Mouse (Mus musculus): Measurements from ENCODE around the gene Zfp280d.

The Zfp280d gene

DNA sequence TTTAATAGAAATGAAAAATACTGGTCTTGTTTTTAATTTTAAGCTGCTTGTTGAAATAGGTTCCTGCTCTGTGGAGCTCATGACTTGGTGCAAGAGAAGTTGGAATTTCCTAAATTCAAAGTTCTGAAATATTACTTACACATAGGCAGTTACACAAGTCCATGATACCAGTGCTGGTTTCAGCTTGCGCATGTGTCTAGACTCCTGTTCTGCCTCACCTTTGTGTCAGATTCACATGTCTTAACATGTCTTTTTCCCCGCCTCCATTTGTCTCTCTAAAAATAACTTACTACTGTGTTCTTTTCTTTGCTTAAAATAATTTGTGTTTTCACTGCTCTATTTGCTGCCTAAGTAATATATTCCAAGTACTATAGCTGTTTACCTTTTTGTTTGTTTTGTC, 64.5 kb downstream of the Zfp280d start:
- in situ Hi-C loops (cut with MboI; ENCODE audit: low pct_unique_long_range_greater_than_20kb in 1 of 2, low sequenced_read_pairs in 2 of 2, unreplicated experiment in 1 of 2) = no loop called here

DNA sequence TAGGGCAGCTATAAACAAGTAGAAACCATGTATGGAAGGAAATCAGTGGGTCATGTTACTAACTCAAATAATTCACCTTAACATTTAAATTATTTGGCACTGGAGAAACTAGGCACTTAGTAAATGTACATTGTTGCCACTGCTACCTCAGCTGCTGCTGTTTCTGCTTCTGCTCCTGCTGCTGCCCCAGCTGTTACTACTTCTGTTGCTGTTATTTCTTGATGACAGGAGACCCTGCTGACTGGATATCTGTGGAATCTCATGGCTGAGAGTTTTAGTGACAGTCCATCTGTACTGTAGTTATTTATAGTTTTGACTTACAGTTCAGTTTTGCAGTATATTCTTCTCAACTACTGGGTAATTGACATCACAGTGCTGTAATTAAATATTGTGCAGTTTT, 69.2 kb downstream of the Zfp280d start:
- in situ Hi-C loops (cut with MboI; ENCODE audit: low pct_unique_long_range_greater_than_20kb in 1 of 2, low sequenced_read_pairs in 2 of 2, unreplicated experiment in 1 of 2) = no loop called here

DNA sequence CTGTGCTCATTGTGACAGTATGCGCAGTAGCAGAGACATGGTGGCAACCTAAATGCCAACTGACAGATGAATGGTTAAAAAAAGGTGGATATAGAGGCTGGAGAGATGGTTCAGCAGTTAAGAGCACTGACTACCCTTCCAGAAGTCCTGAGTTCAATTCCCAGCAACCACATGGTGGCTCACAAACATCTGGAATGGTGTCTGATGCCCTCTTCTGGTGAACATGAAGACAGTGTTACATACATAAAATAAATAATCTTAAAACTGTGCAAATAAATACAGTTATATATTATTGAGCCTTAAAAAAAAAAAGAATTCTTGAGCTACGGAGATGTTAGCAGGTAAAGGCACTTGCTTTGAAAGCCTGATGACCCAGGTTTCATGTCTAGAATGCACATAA, 97.7 kb downstream of the Zfp280d start:
- in situ Hi-C loops (cut with MboI; ENCODE audit: low pct_unique_long_range_greater_than_20kb in 1 of 2, low sequenced_read_pairs in 2 of 2, unreplicated experiment in 1 of 2) = no loop called here

DNA sequence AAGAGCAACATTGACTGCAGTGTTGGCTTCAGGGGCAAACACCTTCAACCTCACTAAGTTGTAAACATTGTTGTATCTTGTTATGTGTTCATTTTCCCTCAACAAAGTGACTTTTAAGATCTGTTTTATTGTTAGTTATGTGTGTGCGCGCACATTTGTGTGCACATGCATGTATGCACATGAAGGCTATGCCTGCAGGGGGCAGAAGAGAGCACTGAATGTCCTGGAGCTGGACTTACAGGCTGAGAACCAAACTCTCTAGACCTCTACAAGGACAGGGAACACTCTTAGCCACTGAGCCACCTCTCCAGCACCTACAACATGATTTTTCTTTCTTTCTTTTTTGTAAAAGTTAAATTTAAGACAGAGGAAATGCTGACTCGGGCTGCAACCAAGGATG, 99.4 kb downstream of the Zfp280d start:
- in situ Hi-C loops (cut with MboI; ENCODE audit: low pct_unique_long_range_greater_than_20kb in 1 of 2, low sequenced_read_pairs in 2 of 2, unreplicated experiment in 1 of 2) = no loop called here

DNA sequence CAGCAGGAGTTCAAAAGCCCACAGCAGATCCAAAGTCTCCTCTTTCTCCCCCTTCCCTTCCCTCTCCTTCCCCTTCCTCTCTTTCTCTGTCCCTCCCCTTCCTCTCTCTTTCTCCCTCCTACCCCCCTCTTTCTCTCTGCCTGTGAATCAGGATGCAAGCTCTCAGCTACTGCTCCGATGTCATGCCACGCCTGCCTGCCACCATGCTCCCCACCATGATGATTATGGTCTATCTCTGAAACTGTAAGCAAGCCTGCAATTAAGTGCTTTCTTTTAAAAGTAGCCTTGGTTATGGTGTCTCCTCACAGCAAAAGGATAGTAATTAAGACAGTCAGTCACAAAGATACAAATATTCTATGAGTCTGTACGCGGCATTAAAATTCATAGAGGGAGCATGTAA, 100.3 kb downstream of the Zfp280d start:
- in situ Hi-C loops (cut with MboI; ENCODE audit: low pct_unique_long_range_greater_than_20kb in 1 of 2, low sequenced_read_pairs in 2 of 2, unreplicated experiment in 1 of 2) = no loop called here

DNA sequence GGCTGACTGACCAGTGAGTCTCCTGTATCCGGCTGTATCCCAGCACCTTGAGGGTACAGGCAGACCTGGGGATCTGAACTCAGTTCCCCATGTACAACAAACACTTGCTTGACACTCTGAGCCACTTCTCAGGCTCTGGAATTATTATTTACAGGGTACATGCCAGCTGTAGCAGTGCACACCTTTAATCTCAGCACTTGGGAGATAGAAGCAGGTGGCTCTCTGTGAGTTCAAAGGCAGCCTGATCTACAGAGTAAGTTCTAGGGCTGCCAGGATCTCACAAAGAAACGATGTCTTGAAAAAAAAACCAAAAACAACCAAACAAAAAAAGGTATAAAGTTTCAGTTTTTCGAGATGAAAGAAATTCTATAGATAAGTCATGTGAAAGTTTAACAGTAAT, 101.0 kb downstream of the Zfp280d start:
- in situ Hi-C loops (cut with MboI; ENCODE audit: low pct_unique_long_range_greater_than_20kb in 1 of 2, low sequenced_read_pairs in 2 of 2, unreplicated experiment in 1 of 2) = no loop called here

DNA sequence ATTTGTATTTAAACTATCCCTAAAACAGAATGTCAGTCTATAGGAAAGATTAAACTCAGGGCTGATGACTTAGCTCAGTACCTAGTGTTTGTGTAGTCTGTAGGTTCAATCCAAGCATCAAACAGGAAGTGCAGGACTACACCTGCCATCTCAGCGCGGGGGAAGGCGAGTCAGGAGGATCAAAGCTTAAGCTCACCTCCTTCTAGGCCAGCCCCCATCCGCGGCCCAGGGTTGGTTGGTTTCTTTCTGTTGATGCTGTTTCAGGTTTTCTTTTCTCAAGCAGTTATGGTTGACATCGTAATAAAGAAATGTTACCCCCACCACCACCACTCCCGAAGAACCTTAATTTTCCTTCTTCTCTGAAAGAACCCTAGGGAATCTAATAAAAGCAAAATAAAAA, 111.1 kb downstream of the Zfp280d start:
- in situ Hi-C loops (cut with MboI; ENCODE audit: low pct_unique_long_range_greater_than_20kb in 1 of 2, low sequenced_read_pairs in 2 of 2, unreplicated experiment in 1 of 2) = no loop called here

DNA sequence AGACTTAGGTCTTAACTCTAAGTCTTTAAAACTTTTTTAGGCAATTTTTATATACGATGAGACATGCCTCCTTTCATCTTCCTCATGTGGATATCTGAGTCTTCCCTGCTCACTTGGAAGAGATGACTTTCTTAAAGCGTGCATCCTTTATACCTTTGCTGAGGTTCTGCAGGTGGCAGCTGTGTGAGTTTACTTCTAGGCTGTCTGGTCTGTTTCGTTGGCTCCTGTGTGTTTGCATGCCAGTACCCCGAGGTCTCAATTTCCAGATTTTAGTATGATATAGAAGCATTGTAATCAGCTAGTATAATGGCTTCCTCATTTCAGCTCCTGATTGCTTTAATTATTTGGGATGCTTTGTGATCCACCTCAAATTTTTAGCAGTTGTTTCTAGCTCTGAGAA, 114.3 kb downstream of the Zfp280d start:
- in situ Hi-C loops (cut with MboI; ENCODE audit: low pct_unique_long_range_greater_than_20kb in 1 of 2, low sequenced_read_pairs in 2 of 2, unreplicated experiment in 1 of 2) = no loop called here

DNA sequence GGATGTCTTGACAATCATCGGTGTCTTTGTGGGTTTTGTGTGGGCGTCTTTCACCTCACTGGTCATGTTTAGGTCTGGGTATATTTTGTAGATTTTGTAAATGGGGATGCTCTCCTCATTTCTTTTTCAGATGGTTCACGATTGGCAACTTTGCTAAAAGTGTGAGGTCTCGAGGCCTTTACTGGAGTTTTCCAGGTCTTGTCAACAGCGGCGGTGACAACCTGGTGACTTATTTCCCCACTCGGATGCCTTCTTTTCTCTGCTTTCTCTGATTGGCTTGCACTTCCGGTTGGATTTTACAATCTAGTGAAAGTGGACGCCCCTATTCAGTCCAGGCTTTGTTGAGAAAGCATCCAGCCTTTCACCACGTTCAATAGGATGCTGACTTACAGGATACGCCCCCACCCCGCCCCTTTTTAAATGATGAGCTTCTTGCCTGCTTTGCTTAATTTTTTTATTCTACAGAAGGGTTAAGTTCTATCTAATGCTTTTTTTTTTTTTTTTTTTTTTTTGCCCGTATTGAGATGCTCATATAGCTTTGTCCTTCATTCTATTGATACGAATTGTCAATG, 114.9 kb downstream of the Zfp280d start:
- in situ Hi-C loops (cut with MboI; ENCODE audit: low pct_unique_long_range_greater_than_20kb in 1 of 2, low sequenced_read_pairs in 2 of 2, unreplicated experiment in 1 of 2) = loop anchor here in 1 of 2 experiments (10.0 kb wide), 1 partner anchor 185 kb away; no protein-coding TSS in a partner anchor

DNA sequence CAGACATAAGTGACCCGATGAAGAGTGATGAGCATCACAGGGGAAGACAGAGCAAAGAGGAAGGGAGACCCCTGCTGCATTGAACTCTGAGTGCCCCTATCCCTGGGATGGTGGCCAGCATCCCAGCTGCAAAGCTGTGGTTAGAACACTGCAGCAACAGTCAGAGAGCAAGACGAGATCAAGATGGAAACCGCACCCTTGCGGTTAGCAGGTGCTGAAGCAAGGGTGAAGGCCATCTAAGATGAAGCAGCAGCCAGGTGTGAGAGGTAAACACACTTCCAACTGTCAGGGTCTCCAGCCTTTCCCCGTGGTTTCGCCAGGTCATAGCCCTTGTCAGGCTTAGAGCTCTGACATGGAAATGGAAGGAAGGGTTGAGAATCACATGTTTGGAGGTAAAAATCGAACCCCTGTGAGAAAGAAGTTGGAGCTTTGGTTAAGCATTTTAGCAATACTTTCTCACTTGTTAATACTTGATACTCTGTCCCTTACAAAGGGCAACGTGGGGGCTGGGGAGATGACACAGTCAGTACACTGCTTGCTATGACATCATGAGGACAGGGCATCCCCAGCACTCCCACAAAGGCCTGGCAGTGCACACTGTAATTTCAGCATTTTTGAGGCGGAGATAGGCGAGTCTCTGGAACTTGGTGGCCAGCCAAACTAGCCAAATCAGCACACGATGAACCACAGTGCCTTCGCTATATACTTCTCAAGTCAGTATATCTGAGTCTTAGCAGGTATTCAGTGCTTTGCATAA, 115.8 kb downstream of the Zfp280d start:
- in situ Hi-C loops (cut with MboI; ENCODE audit: low pct_unique_long_range_greater_than_20kb in 1 of 2, low sequenced_read_pairs in 2 of 2, unreplicated experiment in 1 of 2) = loop anchor here in 1 of 2 experiments (10.0 kb wide), 1 partner anchor 186 kb away; no protein-coding TSS in a partner anchor

DNA sequence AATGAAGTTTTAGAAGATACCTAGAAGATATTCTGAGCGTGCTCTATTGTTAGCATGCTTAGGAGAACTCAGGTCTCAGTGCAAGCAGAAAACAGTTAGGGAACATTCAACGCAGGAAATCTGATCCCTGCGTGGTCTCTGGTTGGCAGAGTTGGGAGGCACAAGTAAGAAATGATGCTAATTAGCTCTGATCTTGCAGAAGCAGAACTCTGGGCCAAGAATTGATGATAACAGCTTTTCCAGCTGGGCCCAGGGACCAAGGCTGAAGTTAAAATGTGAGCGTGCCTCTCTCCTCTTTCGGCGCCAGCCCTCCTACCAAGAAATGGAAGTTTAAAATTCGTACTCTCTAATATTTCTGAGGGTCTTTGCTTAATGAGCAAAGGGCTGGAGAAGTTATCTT, 118.0 kb downstream of the Zfp280d start:
- in situ Hi-C loops (cut with MboI; ENCODE audit: low pct_unique_long_range_greater_than_20kb in 1 of 2, low sequenced_read_pairs in 2 of 2, unreplicated experiment in 1 of 2) = loop anchor here in 1 of 2 experiments (10.0 kb wide), 1 partner anchor 188 kb away; no protein-coding TSS in a partner anchor

DNA sequence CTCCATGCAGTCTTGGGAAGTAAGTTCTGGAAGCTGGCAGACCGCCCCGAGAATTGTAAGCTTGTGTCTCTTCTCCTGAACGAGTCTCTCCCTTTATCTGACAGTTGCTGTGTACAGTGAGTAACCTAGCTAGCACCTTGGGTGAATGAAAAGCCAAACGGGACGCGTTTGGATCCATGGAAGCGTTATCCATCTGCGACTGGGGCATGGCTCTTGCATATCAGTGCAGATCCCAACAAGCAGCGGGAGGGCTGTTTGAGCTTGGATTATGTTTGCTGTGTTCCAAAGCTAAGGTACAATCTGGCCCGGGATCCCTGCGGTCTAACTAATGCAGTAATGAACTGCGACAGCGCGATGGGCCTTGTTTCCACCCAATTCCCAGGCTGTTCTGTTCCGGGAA, 118.6 kb downstream of the Zfp280d start:
- in situ Hi-C loops (cut with MboI; ENCODE audit: low pct_unique_long_range_greater_than_20kb in 1 of 2, low sequenced_read_pairs in 2 of 2, unreplicated experiment in 1 of 2) = loop anchor here in 1 of 2 experiments (10.0 kb wide), 1 partner anchor 188 kb away; no protein-coding TSS in a partner anchor

DNA sequence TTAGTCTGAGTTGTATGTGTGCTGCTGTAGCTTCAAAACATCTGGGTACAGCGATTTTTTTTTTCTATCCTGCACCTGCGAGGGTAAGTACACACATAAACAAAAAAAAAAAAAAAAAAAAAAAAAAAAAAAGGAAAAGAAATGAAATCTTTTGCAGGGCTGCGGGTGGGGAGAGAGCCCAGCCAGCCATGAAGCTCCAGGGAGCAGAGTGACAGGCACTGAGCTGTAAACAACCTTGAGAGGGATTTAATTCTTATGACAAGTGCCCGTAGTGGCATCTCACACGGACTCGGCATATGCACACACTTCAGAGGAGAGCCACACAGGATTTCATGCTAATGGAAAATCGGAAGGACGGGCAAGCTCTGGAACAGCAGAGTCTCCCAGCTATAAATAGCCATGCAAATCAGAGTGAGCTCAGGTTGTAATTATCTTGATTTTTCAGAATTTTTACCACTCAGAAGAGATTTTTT, 119.2 kb downstream of the Zfp280d start:
- in situ Hi-C loops (cut with MboI; ENCODE audit: low pct_unique_long_range_greater_than_20kb in 1 of 2, low sequenced_read_pairs in 2 of 2, unreplicated experiment in 1 of 2) = loop anchor here in 1 of 2 experiments (10.0 kb wide), 1 partner anchor 189 kb away; no protein-coding TSS in a partner anchor

DNA sequence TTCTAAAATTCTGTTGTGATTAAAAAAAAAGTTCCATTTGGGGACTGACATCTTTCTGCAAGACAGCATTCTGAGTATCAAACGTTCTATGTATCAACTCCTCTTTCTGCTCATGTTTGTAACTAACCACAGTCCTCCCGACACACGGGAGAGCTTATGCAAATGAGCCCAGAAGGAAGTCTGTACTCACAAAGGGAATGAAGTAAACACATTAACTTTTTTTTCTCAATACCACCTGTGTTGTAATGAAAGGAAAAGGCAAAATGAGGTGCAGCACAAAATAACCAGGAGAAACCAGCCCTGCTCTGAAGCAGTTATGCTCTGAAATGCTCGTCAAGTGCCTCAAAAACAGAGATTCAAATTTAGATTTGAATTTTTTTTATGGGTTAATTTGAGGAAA, 125.5 kb downstream of the Zfp280d start:
- in situ Hi-C loops (cut with MboI; ENCODE audit: low pct_unique_long_range_greater_than_20kb in 1 of 2, low sequenced_read_pairs in 2 of 2, unreplicated experiment in 1 of 2) = loop anchor here in 1 of 2 experiments (25.0 kb wide), 1 partner anchor 563 kb away; no protein-coding TSS in a partner anchor

DNA sequence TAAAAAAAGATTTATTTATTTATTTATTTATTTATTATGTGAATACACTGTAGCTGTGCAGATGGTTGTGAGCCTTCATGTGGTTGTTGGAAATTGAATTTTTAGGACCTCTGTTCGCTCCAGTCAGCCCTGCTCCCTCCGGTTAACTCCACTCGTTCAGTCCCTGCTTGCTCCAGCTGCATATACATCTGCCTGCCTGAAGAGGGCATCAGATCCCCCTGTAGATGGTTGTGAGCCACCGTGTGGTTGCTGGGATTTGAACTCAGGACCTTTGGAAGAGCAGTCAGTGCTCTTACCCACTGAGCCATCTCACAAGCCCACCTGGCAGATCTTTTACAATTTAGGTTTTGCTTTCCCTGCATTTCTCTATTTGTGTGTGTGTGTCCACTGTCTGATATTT, 127.1 kb downstream of the Zfp280d start:
- in situ Hi-C loops (cut with MboI; ENCODE audit: low pct_unique_long_range_greater_than_20kb in 1 of 2, low sequenced_read_pairs in 2 of 2, unreplicated experiment in 1 of 2) = loop anchor here in 1 of 2 experiments (25.0 kb wide), 1 partner anchor 564 kb away; no protein-coding TSS in a partner anchor

DNA sequence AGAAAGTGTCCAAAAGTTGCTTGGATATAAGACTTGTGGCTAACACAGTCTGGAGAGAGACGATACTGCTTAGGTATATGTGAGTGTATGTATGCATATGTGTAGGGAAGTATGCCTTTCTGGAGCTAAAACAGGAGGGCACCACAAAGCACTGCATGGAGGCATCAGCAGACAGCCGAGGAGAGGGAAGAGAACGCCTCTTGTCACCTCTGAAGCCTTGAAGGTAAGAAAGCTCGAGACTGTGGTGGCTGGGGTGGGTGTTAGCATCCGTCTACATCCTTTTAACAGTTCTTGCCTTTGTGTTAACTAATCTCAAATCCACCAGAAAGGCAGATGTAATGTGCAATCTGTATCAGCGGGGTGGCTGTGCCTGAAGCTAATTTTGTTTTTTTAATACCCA, 128.8 kb downstream of the Zfp280d start:
- in situ Hi-C loops (cut with MboI; ENCODE audit: low pct_unique_long_range_greater_than_20kb in 1 of 2, low sequenced_read_pairs in 2 of 2, unreplicated experiment in 1 of 2) = loop anchor here in 1 of 2 experiments (25.0 kb wide), 1 partner anchor 566 kb away; no protein-coding TSS in a partner anchor

DNA sequence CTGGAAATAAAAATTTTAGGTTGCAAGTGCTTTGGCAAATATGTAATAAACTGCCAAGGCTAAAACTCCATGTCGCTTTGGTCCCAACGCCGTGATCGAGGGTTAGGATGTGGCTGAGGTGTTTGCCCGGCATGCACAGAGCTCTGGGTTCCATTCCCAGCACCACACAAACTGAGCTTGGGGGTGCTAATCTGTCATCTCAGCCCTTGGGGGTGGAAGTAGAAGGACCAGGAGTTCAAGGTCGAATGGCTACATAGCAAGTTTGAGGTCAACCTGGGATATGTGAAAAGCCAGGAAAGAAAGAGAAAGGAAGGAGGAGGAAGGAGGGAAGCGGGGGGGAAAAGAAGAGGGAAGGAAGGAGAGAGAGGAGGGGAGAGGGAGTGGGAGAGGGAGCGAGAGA, 129.8 kb downstream of the Zfp280d start:
- in situ Hi-C loops (cut with MboI; ENCODE audit: low pct_unique_long_range_greater_than_20kb in 1 of 2, low sequenced_read_pairs in 2 of 2, unreplicated experiment in 1 of 2) = loop anchor here in 1 of 2 experiments (25.0 kb wide), 1 partner anchor 567 kb away; no protein-coding TSS in a partner anchor

DNA sequence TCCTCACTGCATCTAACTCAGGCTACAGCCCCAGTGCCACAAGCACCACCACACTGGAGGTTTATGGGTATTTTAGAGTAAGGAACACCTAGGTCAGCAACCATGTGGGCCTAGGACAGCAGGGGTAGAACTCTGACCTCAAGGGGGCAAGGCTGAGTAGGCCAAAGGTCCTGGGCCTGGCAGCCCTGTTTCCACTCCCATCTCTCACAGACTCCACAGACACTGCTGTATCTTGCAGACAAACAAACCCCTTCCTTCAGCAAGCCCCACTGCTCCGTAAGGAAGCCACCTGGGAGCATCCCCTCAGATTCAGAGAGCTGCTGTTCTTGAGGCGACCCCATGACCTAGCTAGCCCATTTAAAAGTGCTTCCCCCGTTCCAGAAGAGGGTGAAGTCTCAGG, 130.3 kb downstream of the Zfp280d start:
- in situ Hi-C loops (cut with MboI; ENCODE audit: low pct_unique_long_range_greater_than_20kb in 1 of 2, low sequenced_read_pairs in 2 of 2, unreplicated experiment in 1 of 2) = loop anchor here in 1 of 2 experiments (25.0 kb wide), 1 partner anchor 568 kb away; no protein-coding TSS in a partner anchor

DNA sequence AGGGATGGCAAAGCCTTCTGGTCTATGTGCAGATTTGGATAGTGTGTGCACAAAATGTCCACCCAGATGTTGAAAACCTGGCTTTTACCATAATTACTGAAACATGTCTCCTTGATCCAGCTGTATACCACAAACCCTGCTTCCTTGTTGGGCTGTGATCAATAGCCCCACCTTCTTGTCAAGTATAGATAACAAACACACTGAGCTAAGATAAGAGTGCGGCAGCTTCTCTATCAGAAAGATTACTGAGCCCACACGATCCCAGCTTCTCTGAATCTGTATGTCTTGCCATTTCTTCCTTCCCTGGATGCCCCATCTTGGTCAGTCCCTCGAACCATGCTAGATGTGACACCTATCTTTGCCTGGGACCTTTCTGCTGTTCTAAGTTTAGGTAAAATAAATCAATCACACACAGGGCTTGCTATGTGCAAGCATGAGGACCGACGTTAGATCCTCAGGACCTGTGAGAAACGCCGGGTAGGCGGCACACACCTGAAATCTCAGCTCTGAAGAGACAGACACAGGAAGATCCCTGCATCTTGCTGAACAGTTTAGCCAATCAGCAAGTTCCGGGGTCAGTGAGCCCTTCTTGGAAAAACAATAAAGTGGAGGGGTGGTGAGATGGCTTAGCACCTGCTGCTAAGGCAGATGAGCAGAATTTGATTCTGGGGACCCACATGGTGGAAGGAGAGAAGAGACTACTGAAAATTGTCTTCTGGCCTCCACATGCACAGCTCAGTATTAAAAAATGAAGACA, 131.4 kb downstream of the Zfp280d start:
- in situ Hi-C loops (cut with MboI; ENCODE audit: low pct_unique_long_range_greater_than_20kb in 1 of 2, low sequenced_read_pairs in 2 of 2, unreplicated experiment in 1 of 2) = loop anchor here in 1 of 2 experiments (25.0 kb wide), 1 partner anchor 569 kb away; no protein-coding TSS in a partner anchor
